Mouse (Mus musculus): ENCODE measurements around the gene Pkp1. TPM values are rescaled to one million over a fixed set of nuclear protein-coding genes. Genes with fewer than 3 reads are reported as not detected.

Gene Pkp1
- 0.30 and 0.63 TPM in 2 replicates for polyA plus RNA-seq (2016; fragmentation: Nextera tagmentation; extraction: Ambion mirVana)

DNA sequence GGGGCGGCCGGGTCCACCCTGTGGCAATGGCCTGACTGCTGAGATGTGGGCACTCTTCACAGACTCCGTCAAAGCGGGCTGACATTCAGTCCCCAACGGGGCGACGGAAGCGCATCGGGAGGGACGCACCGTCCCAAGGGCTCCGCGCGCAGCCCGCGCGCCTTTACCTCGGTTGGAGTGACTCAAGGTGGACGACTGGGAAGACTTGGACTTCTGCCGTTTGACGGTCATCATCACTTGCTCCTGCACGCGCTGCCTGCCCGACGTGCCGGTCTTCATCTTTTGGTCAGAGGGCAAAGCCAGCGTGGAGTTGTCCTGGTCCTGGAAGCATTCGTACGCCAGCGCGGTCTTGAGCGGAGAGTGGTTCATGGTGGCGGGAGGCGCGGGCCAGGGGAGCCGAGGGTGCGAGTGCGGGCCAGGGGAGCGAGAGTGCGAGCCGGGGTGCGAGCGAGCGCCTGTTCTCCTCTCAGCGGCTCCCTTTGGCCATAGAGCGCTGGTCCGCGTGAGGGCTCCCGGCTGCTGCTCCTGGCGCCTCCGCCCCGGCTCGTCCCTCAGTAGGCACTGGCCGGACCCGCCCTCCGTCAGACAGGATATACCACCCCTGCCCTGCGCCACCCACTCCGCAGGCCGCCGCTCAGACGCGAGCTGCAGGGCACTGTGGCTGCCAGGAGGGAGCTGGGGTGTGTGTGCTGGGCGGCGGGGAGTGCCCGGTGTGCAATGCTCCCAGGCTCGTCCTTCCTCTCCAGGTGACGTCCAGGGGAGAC, at the start of gene Pkp1:
Pkp1 (minus strand) TSS at position 564 of the 764 bp plus-strand sequence.
- H3K4me3 ChIP-seq: peak within 1 kb of the TSS; percentile 42
- no peaks in the 10 kb centered on the region for H3K9me3 ChIP-seq (replicated peaks)
- no peaks in the 10 kb centered on the region for H3K36me3 ChIP-seq
- H3K27me3 ChIP-seq (ENCODE audit: low read depth, poor library complexity, severe bottlenecking): peaks cover 96% of the 10 kb centered on the region
- DNase-seq (ENCODE audit: low spot score): peak; percentile 54
- WGBS: under 1% methylated on average over 67 of the region's 67 CpGs
- H3K4me1 ChIP-seq: peaks cover 10% of the 10 kb centered on the region
- no peak within 1 kb of the TSS for H3K27ac ChIP-seq

GRCm38 (mm10) chr1:135967739-135968138, 48.7 kb upstream of the Pkp1 start:
- H3K9me3 ChIP-seq (replicated peaks): no peaks in the 10 kb centered on the region
- no peak overlapping the region for H3K4me3 ChIP-seq
- DNase-seq (ENCODE audit: low spot score): no peak
- no peaks in the 10 kb centered on the region for H3K36me3 ChIP-seq
- peaks cover 12% of the 10 kb centered on the region for H3K4me1 ChIP-seq
- no peak overlapping the region for H3K27ac ChIP-seq
- H3K27me3 ChIP-seq (ENCODE audit: low read depth, poor library complexity, severe bottlenecking): peaks cover 14% of the 10 kb centered on the region; the same call in 1 of the 2 replicates
- 81% methylated on average over 4 of the region's 4 CpGs for WGBS

DNA sequence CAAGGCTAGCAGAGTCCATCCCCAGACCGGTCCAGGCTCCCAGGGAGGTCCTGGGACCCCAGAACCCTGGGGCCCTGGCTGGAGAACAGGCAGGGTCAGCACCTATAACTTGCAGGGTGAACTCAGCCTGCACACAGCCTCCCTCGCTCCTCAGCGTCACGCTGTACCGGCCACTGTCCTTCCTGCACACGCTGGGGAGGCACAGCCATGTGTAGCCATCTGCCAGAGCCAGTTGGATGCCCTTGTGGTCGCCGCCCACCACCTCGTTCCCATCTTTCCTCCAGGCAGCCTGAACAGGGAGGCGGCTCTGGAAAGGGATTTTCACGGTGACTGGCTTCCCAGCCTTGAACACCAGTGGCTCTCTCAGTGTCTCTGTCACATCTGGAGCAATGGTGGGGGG, 45.6 kb upstream of the Pkp1 start:
- 80% methylated on average over 11 of the region's 11 CpGs for WGBS
- no peak for DNase-seq (ENCODE audit: low spot score)
- H3K27me3 ChIP-seq (ENCODE audit: low read depth, poor library complexity, severe bottlenecking): peaks cover 10% of the 10 kb centered on the region; the same call in 1 of the 2 replicates
- no peak overlapping the region for H3K27ac ChIP-seq
- no peak overlapping the region for H3K4me3 ChIP-seq
- peaks cover 7% of the 10 kb centered on the region for H3K4me1 ChIP-seq
- H3K9me3 ChIP-seq (replicated peaks): no peaks in the 10 kb centered on the region
- H3K36me3 ChIP-seq: no peaks in the 10 kb centered on the region

DNA sequence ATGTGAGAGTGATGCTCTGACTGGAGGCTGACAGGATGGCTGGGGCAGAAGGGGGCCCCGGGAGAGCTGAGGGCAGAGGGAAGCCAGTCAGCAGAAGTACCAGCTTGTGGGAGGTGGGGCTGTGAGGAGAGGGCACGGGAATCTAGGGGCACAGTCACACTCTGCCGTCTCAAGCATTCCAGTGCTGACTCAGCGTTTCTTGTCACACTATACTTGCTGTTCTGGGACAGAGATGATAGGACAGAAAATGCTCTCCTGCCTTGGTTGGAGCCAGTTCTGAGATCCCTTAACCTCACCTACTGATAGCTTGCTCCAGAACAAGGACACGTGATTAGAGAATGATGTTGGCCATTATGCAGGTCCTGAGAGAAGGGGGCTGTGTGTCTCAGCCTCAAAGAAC, 44.2 kb upstream of the Pkp1 start:
- peaks cover 10% of the 10 kb centered on the region; the same call in 1 of the 2 replicates for H3K27me3 ChIP-seq (ENCODE audit: low read depth, poor library complexity, severe bottlenecking)
- 77% methylated on average over 5 of the region's 5 CpGs for WGBS
- H3K27ac ChIP-seq: no peak overlapping the region
- H3K4me1 ChIP-seq: peaks cover 2% of the 10 kb centered on the region
- no peak for DNase-seq (ENCODE audit: low spot score)
- H3K36me3 ChIP-seq: no peaks in the 10 kb centered on the region
- H3K9me3 ChIP-seq (replicated peaks): no peaks in the 10 kb centered on the region
- H3K4me3 ChIP-seq: no peak overlapping the region

DNA sequence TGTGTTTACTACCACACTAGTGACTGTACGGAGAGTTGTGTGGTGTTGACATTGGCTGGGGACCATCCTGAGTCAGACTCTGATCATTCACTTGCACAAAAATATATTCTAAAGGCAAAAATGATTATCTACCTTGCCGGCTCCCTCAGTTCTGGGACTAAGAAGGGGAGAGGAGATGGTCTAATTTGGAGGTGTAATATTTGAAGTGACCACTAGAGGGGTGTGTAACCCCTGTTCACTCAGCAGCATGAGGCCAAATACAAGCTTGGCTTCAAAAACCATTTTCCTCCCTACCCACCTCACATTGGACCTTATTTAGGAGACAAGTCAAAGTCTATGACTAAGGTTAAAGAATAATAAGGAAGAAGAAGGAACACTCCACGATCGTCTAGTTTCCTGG, 39.5 kb upstream of the Pkp1 start:
- Histone ChIP-seq H3K4me3 (no peak overlapping the region), H3K36me3 (no peaks in the 10 kb centered on the region), H3K27me3 (ENCODE audit: low read depth, poor library complexity, severe bottlenecking) (no peaks in the 10 kb centered on the region), H3K9me3 (replicated peaks) (no peaks in the 10 kb centered on the region), H3K27ac (no peak overlapping the region), H3K4me1 (no peaks in the 10 kb centered on the region)
- DNase-seq (ENCODE audit: low spot score): no peak
- 59% methylated on average over 4 of the region's 4 CpGs for WGBS

DNA sequence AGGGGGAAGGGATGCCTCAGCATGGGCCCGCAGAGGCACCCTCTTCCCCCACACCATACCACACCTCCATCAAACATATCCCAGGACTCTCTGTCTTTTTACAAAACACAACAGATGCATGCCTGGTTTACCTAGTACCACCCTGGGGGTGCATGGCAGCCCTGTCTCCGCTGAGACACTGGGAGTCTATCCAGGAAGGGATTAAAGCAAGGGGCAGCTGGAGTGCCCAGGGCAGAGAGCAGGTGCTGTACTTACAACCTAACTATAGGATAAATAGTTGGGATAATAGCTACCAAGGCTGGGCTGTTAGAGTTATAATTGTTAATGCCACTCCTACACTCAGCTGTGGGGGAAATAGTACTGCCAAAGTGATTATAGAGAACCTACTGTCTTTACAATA, 29.9 kb upstream of the Pkp1 start:
- peaks cover 8% of the 10 kb centered on the region for H3K27me3 ChIP-seq (ENCODE audit: low read depth, poor library complexity, severe bottlenecking)
- no peak for DNase-seq (ENCODE audit: low spot score)
- WGBS: 68% methylated on average over 2 of the region's 2 CpGs

GRCm38 (mm10) chr1:135946247-135946646, 27.2 kb upstream of the Pkp1 start:
- Histone ChIP-seq H3K4me1 (0 out of 2 replicates have a peak, but pooled peaks cover 6% of the 10 kb centered on the region), H3K9me3 (replicated peaks) (no peaks in the 10 kb centered on the region), H3K4me3 (no peak overlapping the region), H3K27me3 (ENCODE audit: low read depth, poor library complexity, severe bottlenecking) (peaks cover 33% of the 10 kb centered on the region), H3K27ac (no peak overlapping the region), H3K36me3 (no peaks in the 10 kb centered on the region)
- DNase-seq (ENCODE audit: low spot score): no peak
- WGBS: 79% methylated on average over 4 of the region's 4 CpGs

More for the DNA sequence above, 29.9 kb upstream of the Pkp1 start:
- Histone ChIP-seq H3K4me3 (no peak overlapping the region), H3K36me3 (no peaks in the 10 kb centered on the region), H3K27ac (no peak overlapping the region), H3K4me1 (0 out of 2 replicates have a peak, but pooled peaks cover 6% of the 10 kb centered on the region), H3K9me3 (replicated peaks) (no peaks in the 10 kb centered on the region)

- 14% methylated on average over 7 of the region's 7 CpGs for WGBS
- 0 out of 2 replicates have a peak, but pooled peaks cover 6% of the 10 kb centered on the region for H3K4me1 ChIP-seq
- no peaks in the 10 kb centered on the region for H3K36me3 ChIP-seq
- peaks cover 36% of the 10 kb centered on the region for H3K27me3 ChIP-seq (ENCODE audit: low read depth, poor library complexity, severe bottlenecking)
- no peaks in the 10 kb centered on the region for H3K9me3 ChIP-seq (replicated peaks)
- H3K27ac ChIP-seq: no peak overlapping the region
- no peak overlapping the region for H3K4me3 ChIP-seq
- peak; percentile 59 for DNase-seq (ENCODE audit: low spot score)
Measured at GRCm38 (mm10) chr1:135945711-135946110, 26.7 kb upstream of the Pkp1 start.

- DNase-seq (ENCODE audit: low spot score): peak; percentile 80
- H3K4me3 ChIP-seq: no peak overlapping the region
- H3K4me1 ChIP-seq: 0 out of 2 replicates have a peak, but pooled peaks cover 6% of the 10 kb centered on the region
- H3K27ac ChIP-seq: no peak overlapping the region
- H3K9me3 ChIP-seq (replicated peaks): no peaks in the 10 kb centered on the region
- 46% methylated on average over 12 of the region's 12 CpGs for WGBS
- H3K27me3 ChIP-seq (ENCODE audit: low read depth, poor library complexity, severe bottlenecking): peaks cover 36% of the 10 kb centered on the region
- no peaks in the 10 kb centered on the region for H3K36me3 ChIP-seq
Measured at GRCm38 (mm10) chr1:135944526-135945259, 25.7 kb upstream of the Pkp1 start.

- Histone ChIP-seq H3K4me1 (0 out of 2 replicates have a peak, but pooled peaks cover 6% of the 10 kb centered on the region), H3K9me3 (replicated peaks) (no peaks in the 10 kb centered on the region), H3K27ac (no peak overlapping the region), H3K4me3 (no peak overlapping the region), H3K27me3 (ENCODE audit: low read depth, poor library complexity, severe bottlenecking) (peaks cover 36% of the 10 kb centered on the region), H3K36me3 (no peaks in the 10 kb centered on the region)
- WGBS: 86% methylated on average over 2 of the region's 2 CpGs
- no peak for DNase-seq (ENCODE audit: low spot score)
Measured at GRCm38 (mm10) chr1:135943713-135944112, 24.7 kb upstream of the Pkp1 start.

GRCm38 (mm10) chr1:135942116-135942515, 23.1 kb upstream of the Pkp1 start:
- WGBS: 34% methylated on average over 7 of the region's 7 CpGs
- no peak for DNase-seq (ENCODE audit: low spot score)
- Histone ChIP-seq H3K4me1 (0 out of 2 replicates have a peak, but pooled peaks cover 6% of the 10 kb centered on the region), H3K36me3 (no peaks in the 10 kb centered on the region), H3K27me3 (ENCODE audit: low read depth, poor library complexity, severe bottlenecking) (peaks cover 36% of the 10 kb centered on the region), H3K9me3 (replicated peaks) (no peaks in the 10 kb centered on the region), H3K27ac (no peak overlapping the region), H3K4me3 (no peak overlapping the region)

- Histone ChIP-seq H3K4me3 (no peak overlapping the region), H3K27ac (peak overlapping the region; percentile 34; the same call in 1 of the 2 replicates), H3K27me3 (ENCODE audit: low read depth, poor library complexity, severe bottlenecking) (peaks cover 36% of the 10 kb centered on the region), H3K9me3 (replicated peaks) (no peaks in the 10 kb centered on the region), H3K36me3 (no peaks in the 10 kb centered on the region), H3K4me1 (peaks cover 6% of the 10 kb centered on the region; the same call in 1 of the 2 replicates)
- DNase-seq (ENCODE audit: low spot score): no peak
- 69% methylated on average over 6 of the region's 6 CpGs for WGBS
Measured at GRCm38 (mm10) chr1:135941259-135942006, 22.4 kb upstream of the Pkp1 start.
